Comparison of ENCODE assay signal across 7 mouse cellular contexts in the genomic region with DNA sequence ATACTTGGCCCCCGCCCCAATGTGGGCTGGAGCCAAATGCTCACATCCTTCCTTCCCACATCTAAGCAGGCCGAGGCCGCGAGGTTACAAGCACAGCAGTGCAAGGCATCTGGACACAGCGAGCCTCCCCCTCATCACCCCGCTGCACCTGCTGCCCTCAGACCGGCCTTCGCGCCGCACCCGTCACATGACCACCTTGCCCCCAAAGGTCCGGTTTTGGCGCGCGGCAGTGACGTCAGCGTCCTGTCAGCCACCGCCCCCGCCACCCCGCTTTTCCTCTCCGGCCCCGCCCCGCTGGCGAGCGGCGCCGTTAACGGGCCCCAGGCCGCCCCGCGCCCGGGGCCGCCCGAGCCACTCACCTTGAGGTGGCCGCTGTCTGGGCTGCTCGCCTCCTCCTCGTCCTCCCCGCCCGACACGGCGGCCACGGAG. TPM values are rescaled to one million over a fixed set of nuclear protein-coding genes. Genes with fewer than 3 reads are reported as not detected.
DNase-seq lines count a peak whose midpoint lies in the region; ATAC-seq lines count a peak whose summit lies in the region.

No protein-coding gene starts in this region.

- no peaks in the 10 kb centered on the region for H3K36me3 ChIP-seq in limb, embryonic 13.5 days
- no peaks in the 10 kb centered on the region for H3K36me3 ChIP-seq in midbrain, embryonic 15.5 days (replicated peaks)

- peak overlapping the region; percentile 89 for H3K4me2 ChIP-seq in limb, embryonic 13.5 days (replicated peaks)
- peak overlapping the region; percentile 96 for H3K4me2 ChIP-seq in midbrain, embryonic 15.5 days

- H3K9ac ChIP-seq in limb, embryonic 13.5 days, result peak overlapping the region; percentile 83
- peak overlapping the region; percentile 59 for H3K9ac ChIP-seq in midbrain, embryonic 15.5 days

- DNase-seq in adrenal gland, adult 8-10 months, result peak; percentile 86
- DNase-seq in embryo, embryonic 9.5 days (ENCODE audit: extremely low spot score), result peak; percentile 87
- peak; percentile 85 for DNase-seq in kidney, adult 11 months
- peak; percentile 81 to 88 for DNase-seq in spleen, adult 18-20 months

- peak overlapping the region; percentile 90 for H3K4me3 ChIP-seq in limb, embryonic 13.5 days
- peak overlapping the region; percentile 94 for H3K4me3 ChIP-seq in midbrain, embryonic 15.5 days

- peak; percentile 52 for ATAC-seq in granulocyte monocyte progenitor cell, adult 5-6 weeks (replicated peaks; ENCODE audit: poor library complexity, severe bottlenecking)
- ATAC-seq in limb, embryonic 13.5 days (ENCODE audit: low FRiP score, low read depth), result peak; percentile 25
- ATAC-seq in midbrain, embryonic 15.5 days (replicated peaks), result peak; percentile 61

- H3K27ac ChIP-seq in limb, embryonic 13.5 days, result peak overlapping the region; percentile 80
- H3K27ac ChIP-seq in midbrain, embryonic 15.5 days, result peak overlapping the region; percentile 67

- under 1% methylated on average over 40 of the region's 42 CpGs for WGBS in limb, embryonic 13.5 days
- 1% methylated on average over 33 of the region's 42 CpGs for WGBS in midbrain, embryonic 15.5 days

- no peaks in the 10 kb centered on the region; the same call in 1 of the 2 replicates for H3K27me3 ChIP-seq in limb, embryonic 13.5 days
- H3K27me3 ChIP-seq in midbrain, embryonic 15.5 days (replicated peaks), result no peaks in the 10 kb centered on the region

- H3K4me1 ChIP-seq in limb, embryonic 13.5 days, result peaks cover 36% of the 10 kb centered on the region
- H3K4me1 ChIP-seq in midbrain, embryonic 15.5 days, result peaks cover 7% of the 10 kb centered on the region

- H3K9me3 ChIP-seq in limb, embryonic 13.5 days, result no peaks in the 10 kb centered on the region
- no peaks in the 10 kb centered on the region for H3K9me3 ChIP-seq in midbrain, embryonic 15.5 days

RNA-seq across cellular contexts. Expression of gene Zfp367, which starts 0.7 kb away (rescaled TPM):
- 10 to 100 TPM; 18.7 to 25.5 (median 23.4) TPM for total RNA-seq in adrenal gland, adult 8-10 months (2022)
- total RNA-seq in granulocyte monocyte progenitor cell, adult 5-6 weeks (2014; fragmentation: Nextera tagmentation), result 23.9 and 35.8 TPM in 2 replicates
- 45.3 and 50.9 TPM in 2 replicates for total RNA-seq in granulocyte monocyte progenitor cell, adult 5-6 weeks (2017)
- 17.0 and 18.3 TPM in 2 replicates for polyA plus RNA-seq in limb, embryonic 13.5 days (2015; fragmentation: Nextera tagmentation; extraction: Ambion mirVana)
- 4.2 and 4.9 TPM in 2 replicates for polyA plus RNA-seq in midbrain, embryonic 15.5 days (2015; fragmentation: Nextera tagmentation; extraction: Ambion mirVana)

RNA-seq across cellular contexts. Expression of gene Habp4, which starts 9.4 kb away (rescaled TPM):
- 10 to 100 TPM; 33.4 to 57.7 (median 43.0) TPM for total RNA-seq in adrenal gland, adult 8-10 months (2022)
- 6.7 and 7.5 TPM in 2 replicates for total RNA-seq in granulocyte monocyte progenitor cell, adult 5-6 weeks (2014; fragmentation: Nextera tagmentation)
- total RNA-seq in granulocyte monocyte progenitor cell, adult 5-6 weeks (2017), result 1.7 and 7.7 TPM in 2 replicates
- polyA plus RNA-seq in limb, embryonic 13.5 days (2015; fragmentation: Nextera tagmentation; extraction: Ambion mirVana), result 25.6 and 28.2 TPM in 2 replicates
- polyA plus RNA-seq in midbrain, embryonic 15.5 days (2015; fragmentation: Nextera tagmentation; extraction: Ambion mirVana), result 39.0 and 41.4 TPM in 2 replicates

RNA-seq across cellular contexts. Expression of gene Slc35d2, which starts 23.1 kb away (rescaled TPM):
- total RNA-seq in adrenal gland, adult 8-10 months (2022), result 10 to 100 TPM in 3 of 4 experiments, 1 to 10 TPM in 1; 6.9 to 10.6 (median 10.3) TPM
- total RNA-seq in granulocyte monocyte progenitor cell, adult 5-6 weeks (2014; fragmentation: Nextera tagmentation), result 1.6 TPM in 1 of 2 replicates, not detected in the other
- total RNA-seq in granulocyte monocyte progenitor cell, adult 5-6 weeks (2017), result 5.8 and 6.7 TPM in 2 replicates
- polyA plus RNA-seq in limb, embryonic 13.5 days (2015; fragmentation: Nextera tagmentation; extraction: Ambion mirVana), result 4.5 and 5.3 TPM in 2 replicates
- polyA plus RNA-seq in midbrain, embryonic 15.5 days (2015; fragmentation: Nextera tagmentation; extraction: Ambion mirVana), result 0.82 and 1.1 TPM in 2 replicates

Comparison
In these comparisons a context has a peak if more than half of its experiments do, and no peak if none do; other contexts are left out.
1. Peak in every context shown above with its lines: DNase-seq, ATAC-seq, H3K4me3 ChIP-seq and H3K27ac ChIP-seq.